Mouse (Mus musculus) macrophage (primary cell): Measurements from ENCODE around the gene Aldh8a1. TPM values are rescaled to one million over a fixed set of nuclear protein-coding genes. Genes with fewer than 3 reads are reported as not detected.

Experiments used
- H3K27ac ChIP-seq: fragments of 350-480 bp; formaldehyde crosslinking; 2 replicates; pipeline ENCODE4 v1.9.0; 2021
- H3K36me3 ChIP-seq: fragments of 350-480 bp; formaldehyde crosslinking; 2 replicates; pipeline ENCODE4 v1.9.0; 2021; ENCODE audit errors: inconsistent target
- H3K4me3 ChIP-seq: fragments of 350-480 bp; formaldehyde crosslinking; 2 replicates; pipeline ENCODE4 v1.9.0; 2021; ENCODE audit errors: inconsistent target
- H3K79me2 ChIP-seq: fragments of 350-480 bp; formaldehyde crosslinking; 2 replicates; pipeline ENCODE4 v1.9.0; 2021; ENCODE audit errors: inconsistent target
- WGBS: methylation state at CpG from one replicate; pipeline ENCODE4 v1.1.7; 2026; ENCODE audit warnings: inconsistent platforms; ENCODE audit not compliant: missing documents; 5-methylcytosine and 5-hydroxymethylcytosine counted together
- polyA plus RNA-seq: library from polyadenylated mRNA; stranded (reverse); fragments of 250-400 nt; gene quantifications from 3 replicates; pipeline ENCODE4 v1.2.4, GENCODE M21; 2018; ENCODE audit warnings: inconsistent platforms

The Aldh8a1 gene
- polyA plus RNA-seq, 1 experiment from 2014 or later = not detected

DNA sequence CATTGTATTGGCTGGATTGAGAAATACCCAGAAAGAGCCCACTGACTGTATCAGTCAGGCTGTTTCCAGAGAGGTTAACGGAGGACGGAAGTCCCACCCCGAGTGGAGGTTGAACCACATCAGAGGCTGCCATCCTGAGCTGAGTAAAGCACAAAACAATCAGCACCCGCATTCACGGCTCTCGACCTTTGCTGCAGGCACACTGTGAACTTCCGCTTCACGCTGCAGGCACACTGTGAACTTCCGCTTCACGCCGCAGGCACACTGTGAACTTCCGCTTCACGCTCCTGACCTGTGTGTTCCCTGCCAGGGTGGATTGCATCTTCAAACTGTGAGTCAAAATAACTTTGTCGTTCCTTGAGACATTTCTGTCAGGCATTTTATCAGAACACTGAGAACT is 42.1 kb downstream of the Aldh8a1 start:
- WGBS = 86% methylated on average over 14 of the region's 14 CpGs
- H3K79me2 ChIP-seq = no peaks in the 10 kb centered on the region
- H3K36me3 ChIP-seq = no peaks in the 10 kb centered on the region
- no peak overlapping the region for H3K27ac ChIP-seq
- no peak overlapping the region for H3K4me3 ChIP-seq

DNA sequence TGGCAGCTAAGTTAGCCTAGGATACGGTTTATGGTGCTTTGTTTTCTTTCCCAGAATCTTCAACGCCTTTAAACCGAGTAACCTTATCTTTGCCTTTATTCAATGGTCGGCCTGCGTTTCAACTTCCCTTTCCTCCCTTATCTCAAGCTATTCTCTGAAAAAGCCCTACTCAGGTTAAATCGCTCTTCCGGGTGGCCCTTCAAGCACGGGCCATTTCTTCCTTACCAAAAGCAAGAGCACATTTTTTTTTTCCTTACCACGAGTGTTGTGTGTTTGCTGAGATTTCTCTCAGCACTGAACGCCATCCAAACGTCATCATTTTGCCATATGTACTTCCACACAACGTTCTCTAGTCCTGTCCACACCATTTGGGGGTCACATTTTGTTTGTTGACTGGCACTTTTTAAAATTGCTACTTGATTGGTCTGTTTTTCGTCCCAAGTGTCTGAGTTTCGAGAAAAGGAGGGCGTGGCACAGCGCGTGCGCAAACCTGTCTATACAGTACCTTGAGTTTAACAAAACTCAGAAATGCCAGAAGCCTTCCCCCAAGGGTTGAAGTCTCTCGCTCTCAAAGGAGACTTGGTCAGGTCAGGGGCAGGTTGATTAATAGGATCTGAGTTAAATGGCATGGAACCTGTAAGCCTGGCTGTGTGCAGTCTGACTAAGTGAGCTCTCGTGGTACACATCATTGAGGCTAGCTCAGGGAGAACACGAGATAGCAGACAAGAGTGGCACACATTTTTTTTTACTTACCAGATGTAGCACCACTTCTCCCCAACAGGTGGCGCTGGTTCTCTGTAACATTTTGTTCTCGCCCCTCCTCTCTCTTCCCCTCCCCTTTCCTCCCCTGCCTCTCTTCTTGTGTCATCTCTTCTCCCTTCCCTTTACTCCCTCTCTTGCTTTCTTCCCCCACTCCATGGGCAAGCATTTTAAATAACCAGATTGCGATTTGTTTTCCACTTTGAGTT is 43.6 kb downstream of the Aldh8a1 start:
- 41% methylated on average over 24 of the region's 24 CpGs for WGBS
- Histone ChIP-seq H3K36me3 (no peaks in the 10 kb centered on the region), H3K27ac (no peak overlapping the region), H3K79me2 (no peaks in the 10 kb centered on the region), H3K4me3 (no peak overlapping the region)

DNA sequence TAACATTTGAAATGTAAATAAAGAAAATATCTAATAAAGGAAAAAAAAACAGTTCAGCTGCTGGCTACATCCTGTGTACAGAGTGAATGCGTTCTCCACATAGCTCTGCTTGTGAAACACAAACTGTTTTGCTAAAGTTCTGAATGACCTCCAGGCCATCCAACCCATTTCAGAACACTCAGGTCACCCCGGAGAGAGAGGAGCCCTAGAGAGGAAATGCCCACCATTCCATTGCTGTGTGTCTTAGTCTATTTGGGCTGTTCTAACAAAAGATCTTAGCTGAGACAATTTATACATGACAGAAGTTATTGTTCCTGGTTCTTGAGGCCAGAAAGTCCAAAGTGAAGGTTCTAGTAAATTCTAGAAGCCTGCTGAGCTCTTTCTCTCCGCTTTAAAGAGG is 49.4 kb downstream of the Aldh8a1 start:
- no peak overlapping the region for H3K4me3 ChIP-seq
- H3K27ac ChIP-seq = no peak overlapping the region
- no peaks in the 10 kb centered on the region for H3K79me2 ChIP-seq
- 95% methylated on average over 2 of the region's 3 CpGs for WGBS
- no peaks in the 10 kb centered on the region for H3K36me3 ChIP-seq

DNA sequence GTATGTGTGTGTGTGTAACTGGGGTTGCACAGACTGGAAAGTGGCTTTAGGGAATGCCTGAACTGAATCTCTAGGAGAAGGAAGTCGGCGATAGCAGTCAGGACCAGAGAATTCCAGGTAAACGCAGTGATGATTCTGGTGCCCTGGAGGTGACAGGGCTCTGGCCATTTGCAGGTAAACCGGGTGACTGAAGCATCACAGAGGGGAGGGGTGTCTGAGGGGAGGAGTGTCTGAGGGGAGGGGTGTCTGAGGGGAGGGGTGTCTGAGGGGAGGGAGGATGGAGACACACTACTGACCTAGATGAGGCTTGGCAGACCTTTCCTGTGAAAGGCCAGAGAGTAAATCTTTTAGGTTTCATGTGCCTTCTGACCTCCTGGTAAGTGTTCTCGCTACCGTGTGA is 50.9 kb downstream of the Aldh8a1 start:
- Histone ChIP-seq H3K27ac (no peak overlapping the region), H3K79me2 (no peaks in the 10 kb centered on the region), H3K36me3 (no peaks in the 10 kb centered on the region), H3K4me3 (no peak overlapping the region)
- 92% methylated on average over 6 of the region's 6 CpGs for WGBS

DNA sequence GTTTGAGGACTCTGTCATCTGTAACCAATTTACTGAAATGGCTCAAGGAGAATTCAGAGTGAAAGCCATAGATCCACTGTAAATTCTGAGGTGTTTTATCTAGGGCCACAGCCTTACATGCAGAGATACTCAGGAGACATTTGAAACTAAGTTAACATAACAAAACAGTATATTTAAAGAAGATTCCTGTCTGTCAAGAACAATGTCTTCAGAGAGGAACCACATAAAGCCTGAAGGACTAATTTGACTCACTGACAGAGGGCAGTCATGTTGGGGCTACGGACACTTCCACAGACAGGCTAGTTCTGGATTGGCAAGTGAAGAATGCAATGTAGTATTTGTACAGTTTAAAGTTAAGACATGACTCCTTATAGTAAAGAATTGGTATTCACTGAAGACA is 62.2 kb downstream of the Aldh8a1 start:
- Histone ChIP-seq H3K4me3 (no peak overlapping the region), H3K36me3 (no peaks in the 10 kb centered on the region), H3K79me2 (no peaks in the 10 kb centered on the region), H3K27ac (no peak overlapping the region)
- 100% methylated on average over 1 of the region's 1 CpGs for WGBS

DNA sequence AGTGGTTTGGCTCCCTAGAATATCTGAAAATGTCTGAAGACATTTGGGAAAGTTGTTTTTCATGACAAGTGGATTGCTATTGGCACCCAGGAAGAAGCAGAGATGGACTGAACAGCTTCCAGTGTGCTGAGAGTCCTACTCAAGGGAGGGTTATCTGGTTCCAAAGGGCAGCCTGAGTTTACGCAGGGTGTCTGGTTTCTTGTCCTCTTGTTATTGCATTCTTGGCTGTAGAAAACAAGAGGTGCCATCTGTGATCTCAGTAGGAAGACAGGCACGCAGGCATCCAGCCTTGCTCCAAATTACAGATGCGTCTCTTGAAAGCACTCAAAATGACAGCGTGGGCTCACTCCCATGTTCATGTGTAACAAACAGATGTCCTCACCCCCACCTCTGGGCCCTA is 63.9 kb downstream of the Aldh8a1 start:
- 79% methylated on average over 4 of the region's 4 CpGs for WGBS
- no peak overlapping the region for H3K4me3 ChIP-seq
- no peaks in the 10 kb centered on the region for H3K36me3 ChIP-seq
- no peaks in the 10 kb centered on the region for H3K79me2 ChIP-seq
- H3K27ac ChIP-seq = no peak overlapping the region

DNA sequence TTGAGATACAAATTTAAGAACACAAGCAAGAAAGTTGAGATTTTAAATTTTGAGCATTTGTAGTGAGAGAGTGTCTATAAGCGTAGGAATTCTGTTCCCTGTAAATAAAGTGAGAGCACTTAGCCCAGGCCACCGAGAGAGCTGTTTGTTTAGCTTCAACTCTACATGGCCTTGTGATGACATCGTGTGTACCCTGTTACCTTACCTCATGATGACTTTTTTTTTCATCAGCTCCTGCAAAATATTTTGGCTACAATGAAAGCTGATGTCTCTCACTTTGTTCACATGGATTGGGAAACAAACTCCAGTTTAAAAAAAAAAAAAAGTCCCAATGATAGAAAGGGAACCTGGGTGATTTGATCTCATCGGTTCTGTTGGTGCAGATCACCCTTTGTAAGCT is 64.6 kb downstream of the Aldh8a1 start:
- Histone ChIP-seq H3K4me3 (no peak overlapping the region), H3K27ac (no peak overlapping the region), H3K79me2 (no peaks in the 10 kb centered on the region), H3K36me3 (no peaks in the 10 kb centered on the region)
- 88% methylated on average over 4 of the region's 4 CpGs for WGBS

DNA sequence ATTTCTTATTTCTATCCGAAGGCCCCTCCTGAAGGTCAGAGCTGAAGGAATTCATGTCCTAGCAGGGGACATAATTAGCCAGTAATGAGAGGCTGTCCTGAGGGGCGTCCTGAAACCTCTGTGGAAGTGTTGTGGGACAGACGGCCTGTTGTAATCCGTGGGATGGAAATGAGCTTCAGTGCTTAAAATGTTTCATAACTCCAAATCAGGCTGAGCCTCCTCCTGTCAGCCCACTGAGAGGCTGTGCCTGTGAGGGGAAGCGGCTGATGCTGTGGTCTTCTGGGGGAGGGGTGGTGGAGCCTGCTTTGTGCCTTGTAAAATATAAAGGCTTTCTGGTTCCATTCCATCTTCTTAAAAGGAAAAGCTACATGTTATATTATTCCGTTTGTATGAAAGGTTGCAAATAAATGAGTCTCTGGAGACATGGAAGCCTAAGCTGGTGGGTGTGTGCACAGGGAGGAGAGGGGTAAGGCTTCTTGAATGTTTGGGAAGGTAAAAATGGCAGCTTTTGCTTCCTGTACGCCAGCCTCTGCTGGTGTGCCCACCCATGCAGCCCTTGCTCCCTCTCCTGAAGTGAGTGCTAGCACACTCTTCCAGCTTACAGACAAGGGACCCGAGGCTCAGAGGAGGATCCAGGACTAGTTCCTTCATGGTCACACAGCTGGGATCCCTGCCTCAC is 66.7 kb downstream of the Aldh8a1 start:
- Histone ChIP-seq H3K36me3 (no peaks in the 10 kb centered on the region), H3K4me3 (no peak overlapping the region), H3K79me2 (no peaks in the 10 kb centered on the region), H3K27ac (no peak overlapping the region)
- WGBS = 64% methylated on average over 8 of the region's 8 CpGs

DNA sequence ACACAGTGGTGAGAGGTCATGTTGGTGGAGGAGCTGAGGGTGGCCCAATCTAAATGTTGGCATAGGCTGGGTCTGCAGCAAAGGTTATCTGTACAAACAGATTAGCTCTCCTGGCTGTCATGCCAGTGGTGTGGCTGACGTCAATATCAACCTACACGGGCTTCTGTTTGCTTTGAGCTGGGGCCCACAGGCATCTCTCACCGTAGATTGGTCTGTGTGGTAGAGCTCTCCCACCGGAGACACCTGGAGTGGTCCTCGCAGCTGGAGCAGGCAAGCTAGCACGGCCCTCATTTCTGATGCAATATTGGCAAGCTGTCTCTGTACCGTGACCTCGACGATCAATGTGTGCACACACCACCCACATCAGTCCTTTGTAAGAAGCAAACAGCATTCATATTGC is 67.3 kb downstream of the Aldh8a1 start:
- Histone ChIP-seq H3K36me3 (no peaks in the 10 kb centered on the region), H3K4me3 (no peak overlapping the region), H3K27ac (no peak overlapping the region), H3K79me2 (no peaks in the 10 kb centered on the region)
- WGBS = 96% methylated on average over 6 of the region's 9 CpGs

Other genes with a start within 250 kb of the Aldh8a1 start
- gene Myb, start 216.3 kb upstream of the Aldh8a1 start, polyA plus RNA-seq = 0.14 to 0.28 TPM (median 0.20 TPM) in 3 replicates
- gene Hbs1l, start 81.3 kb upstream of the Aldh8a1 start, polyA plus RNA-seq = 21.1 to 31.6 TPM (median 23.5 TPM) in 3 replicates
- gene 1700020N01Rik, start 215.9 kb downstream of the Aldh8a1 start, polyA plus RNA-seq = not detected in 3 replicates